Mouse (Mus musculus): Measurements from ENCODE around the gene Mapkapk3.

DNA sequence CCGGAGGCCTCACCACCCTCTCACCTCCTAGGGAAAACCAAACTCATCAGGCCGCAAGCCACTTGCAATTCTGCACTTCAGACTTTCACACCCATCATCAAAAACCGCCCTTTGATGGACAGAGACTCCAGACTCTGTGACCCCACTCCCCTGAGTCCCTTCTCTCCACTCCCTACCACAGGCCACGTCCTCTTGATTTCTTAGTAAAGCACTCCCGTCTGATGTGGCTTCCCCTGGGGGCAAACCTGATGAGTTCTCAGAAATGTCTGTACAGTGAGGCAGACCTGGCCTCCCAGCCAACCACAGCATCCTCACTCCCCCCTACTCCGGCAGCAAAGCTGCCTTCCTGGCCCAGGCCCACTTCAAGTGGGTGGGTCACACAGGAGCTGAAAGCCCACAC lies 44.7 kb upstream of the Mapkapk3 start:
- TF ChIP-seq SMC3 (IDR thresholded peaks at IDR 0.05; ENCODE audit: low read depth, low read length) = no peak
- TF ChIP-seq POLR2AphosphoS2 (IDR thresholded peaks at IDR 0.05; ENCODE audit: low read depth, low read length) = no peak
- no peak for TF ChIP-seq GABPA (IDR thresholded peaks at IDR 0.05; ENCODE audit: insufficient replicate concordance, low read depth, low read length)
- TF ChIP-seq TCF12 (IDR thresholded peaks at IDR 0.05; ENCODE audit: low read depth, low read length) = no peak
- TF ChIP-seq EP300 (IDR thresholded peaks at IDR 0.05; ENCODE audit: low read length) = no peak
- no peak for TF ChIP-seq IRF4 (IDR thresholded peaks at IDR 0.05; ENCODE audit: low read depth, low read length)
- TF ChIP-seq CTCF (conservative IDR thresholded peaks at IDR 0.05 in 1 of 2, IDR thresholded peaks at IDR 0.05 in 1 of 2; ENCODE audit: low read depth in 2 of 2, low read length in 2 of 2) = no peak
- TF ChIP-seq CHD2 (IDR thresholded peaks at IDR 0.05; ENCODE audit: low read length) = no peak
